Mouse (Mus musculus) urinary bladder, postnatal 25 days (tissue): ENCODE results near the gene 4933434E20Rik.

Experiments
- DNase-seq: peaks from one replicate; pipeline ENCODE4 v3.0.0; 2022; ENCODE audit warnings: low spot score

Gene 4933434E20Rik

DNA sequence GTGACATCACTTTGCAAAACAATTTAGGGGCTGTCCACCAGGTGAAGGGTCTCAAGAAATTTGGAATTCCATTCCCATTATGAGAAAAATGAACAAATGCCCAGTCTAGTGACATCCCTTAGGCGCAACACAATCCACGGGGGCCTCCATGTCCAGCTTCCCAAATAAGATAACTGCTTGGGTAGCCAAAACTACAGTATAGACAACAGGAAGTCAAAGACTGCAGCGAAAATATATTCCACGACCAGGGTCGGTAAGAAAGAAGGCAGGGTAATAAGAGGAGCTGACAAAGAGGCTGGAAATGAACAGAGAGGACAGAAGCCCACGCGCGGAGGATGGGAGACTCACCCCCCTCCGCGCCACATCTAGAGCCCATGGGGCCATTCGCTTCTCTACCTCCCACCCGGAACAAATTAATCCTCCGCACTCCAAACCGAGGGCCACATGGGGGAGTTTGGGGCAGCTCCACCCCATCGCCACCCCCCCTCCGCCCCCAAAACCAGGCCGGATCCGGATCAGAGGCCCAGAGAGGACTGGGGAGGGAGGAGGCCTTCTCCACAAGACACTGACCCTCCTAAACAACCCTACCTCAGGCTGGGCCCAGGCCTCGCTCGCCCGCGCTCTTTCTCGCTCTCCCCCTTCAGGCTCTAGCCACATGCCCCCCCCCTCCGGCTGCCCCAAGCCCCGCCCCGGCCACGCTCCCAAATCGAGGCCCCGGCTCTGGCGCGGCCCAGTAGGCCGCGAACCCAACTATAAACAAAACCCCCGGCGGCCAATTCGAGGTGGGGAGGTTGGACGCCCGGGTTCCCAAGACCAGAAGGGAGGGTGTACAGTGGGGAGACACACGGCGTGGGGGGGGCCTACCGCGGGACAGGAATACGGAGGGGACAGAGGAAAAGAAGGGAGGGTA, at the start of gene 4933434E20Rik:
Gene 4933434E20Rik, plus strand, starts transcription at position 196 of the 910 bp plus-strand sequence.
- DNase-seq, result peak; percentile 55

DNA sequence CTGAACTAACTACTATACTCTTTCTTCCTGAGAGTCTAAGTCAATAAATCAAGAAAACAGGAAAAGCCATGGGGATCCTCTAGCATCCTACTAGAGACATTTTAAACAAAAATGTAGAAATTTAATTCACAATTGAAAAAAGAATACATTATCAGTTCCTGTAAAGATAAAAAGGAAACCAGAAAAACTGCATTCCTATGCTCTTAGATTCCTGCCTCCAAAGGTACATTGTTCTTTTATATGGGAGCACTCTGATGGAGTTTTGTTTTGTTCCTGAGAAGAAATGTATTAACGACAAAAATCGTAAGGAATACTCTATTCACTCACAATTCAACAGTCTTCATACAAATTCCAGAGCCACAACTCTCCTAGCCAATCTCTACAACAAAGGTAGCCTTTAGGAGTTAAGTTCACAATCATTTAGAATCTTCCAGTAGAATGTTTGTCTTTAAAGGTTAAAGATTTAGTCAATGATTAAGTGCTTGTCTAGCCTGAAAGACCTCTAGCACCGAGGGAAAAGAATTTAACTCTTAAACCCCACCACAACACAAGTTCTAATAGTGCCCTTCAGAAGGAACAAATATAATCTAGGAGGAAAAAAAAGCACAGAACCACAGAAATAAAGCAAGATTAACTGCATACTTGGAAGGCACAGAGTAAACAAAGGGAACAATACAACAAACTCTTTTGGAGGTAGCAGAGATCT, 47.2 kb upstream of the 4933434E20Rik start:
- no peak for DNase-seq

DNA sequence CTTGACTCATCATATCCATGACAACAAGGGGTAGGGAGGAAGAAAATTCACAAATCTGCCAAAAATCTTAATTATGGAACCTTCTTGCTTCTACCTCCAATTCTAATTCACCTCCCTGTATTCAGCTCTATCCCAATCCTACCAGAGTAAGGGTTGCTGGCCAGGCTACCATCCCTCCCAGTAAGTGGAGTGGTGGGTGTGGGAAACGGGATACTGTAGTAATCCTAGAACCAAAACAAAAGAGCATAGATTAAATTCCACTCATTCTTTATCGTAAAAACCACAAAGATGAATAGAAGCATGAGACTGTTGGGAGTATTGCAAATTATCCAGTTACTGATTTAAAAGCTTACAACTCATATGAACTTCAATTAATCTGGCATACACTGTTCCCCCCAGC, 41.1 kb upstream of the 4933434E20Rik start:
- no peak for DNase-seq

DNA sequence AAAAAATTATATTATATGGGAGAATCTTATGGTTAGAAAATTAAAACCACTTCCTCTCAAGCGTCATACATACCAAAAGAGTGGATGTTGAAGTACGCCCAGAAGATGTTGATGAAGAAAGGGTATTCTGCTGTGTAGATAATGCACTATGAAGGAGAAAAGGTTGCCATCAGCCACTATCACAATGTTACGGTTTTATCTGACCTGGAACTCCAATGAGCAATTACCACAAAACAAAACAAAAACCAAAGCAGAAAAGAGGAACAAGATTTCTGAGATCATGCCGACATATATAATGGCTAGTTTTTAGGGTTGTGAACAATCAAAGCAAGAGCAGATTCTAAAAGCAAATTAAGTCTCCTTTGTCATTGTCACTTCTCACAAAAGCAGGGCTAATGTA, 34.8 kb upstream of the 4933434E20Rik start:
- DNase-seq, result no peak

DNA sequence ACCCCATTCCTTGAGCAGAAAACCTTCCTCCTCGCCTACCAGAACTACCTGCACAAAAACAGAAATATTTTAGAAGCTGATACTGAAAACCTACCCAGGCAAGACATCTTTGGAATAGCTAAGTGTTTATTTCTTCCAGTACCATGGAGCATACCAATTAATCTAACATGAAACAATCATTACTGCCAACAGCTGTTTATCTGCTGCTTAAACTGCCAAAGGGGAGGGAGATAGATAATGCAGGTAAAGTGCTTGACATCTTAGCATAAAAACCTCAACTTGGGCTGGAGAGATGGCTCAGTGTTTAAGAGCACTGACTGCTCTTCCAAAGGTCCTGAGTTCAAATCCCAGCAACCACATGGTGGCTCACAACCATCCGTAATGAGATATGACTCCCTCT, 16.8 kb upstream of the 4933434E20Rik start:
- DNase-seq, result no peak

DNA sequence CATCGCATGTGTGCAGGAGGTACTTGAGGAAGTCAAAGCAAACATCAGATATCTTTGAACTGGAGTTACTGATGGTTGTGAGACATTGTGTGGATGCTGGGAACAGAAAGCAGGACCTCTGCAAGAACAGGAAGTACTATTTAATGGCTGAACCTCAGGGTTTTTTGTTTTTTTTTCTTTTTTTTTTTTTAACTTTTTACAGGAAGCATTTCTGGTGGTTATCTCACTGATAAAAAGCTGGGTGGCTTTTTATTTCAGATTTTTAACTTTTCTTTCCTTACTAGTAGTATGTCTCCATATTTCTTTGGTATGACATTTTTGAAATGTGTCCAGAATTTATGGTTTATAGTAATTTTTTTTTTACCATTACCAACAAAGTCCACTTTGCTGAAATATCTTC, 15.2 kb upstream of the 4933434E20Rik start:
- DNase-seq, result no peak

DNA sequence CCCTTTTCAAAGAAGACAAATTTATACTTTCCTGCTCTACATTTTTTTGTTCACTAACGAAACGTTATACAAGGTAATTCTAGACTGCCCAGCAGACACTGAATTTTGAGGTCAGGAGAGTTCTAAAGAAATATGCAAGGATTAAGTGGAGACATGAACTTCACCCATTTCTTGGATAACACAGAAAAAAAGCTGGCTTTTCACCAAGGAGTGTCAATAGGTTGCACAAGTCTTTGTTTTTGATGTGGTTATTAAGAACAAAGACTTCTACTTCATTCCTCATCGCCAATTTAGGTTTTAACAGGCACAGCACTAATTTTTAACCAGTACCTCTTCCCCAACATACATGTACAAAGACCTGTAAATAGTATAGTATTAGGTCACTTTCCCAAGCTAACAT, 1.7 kb upstream of the 4933434E20Rik start:
- DNase-seq, result no peak

DNA sequence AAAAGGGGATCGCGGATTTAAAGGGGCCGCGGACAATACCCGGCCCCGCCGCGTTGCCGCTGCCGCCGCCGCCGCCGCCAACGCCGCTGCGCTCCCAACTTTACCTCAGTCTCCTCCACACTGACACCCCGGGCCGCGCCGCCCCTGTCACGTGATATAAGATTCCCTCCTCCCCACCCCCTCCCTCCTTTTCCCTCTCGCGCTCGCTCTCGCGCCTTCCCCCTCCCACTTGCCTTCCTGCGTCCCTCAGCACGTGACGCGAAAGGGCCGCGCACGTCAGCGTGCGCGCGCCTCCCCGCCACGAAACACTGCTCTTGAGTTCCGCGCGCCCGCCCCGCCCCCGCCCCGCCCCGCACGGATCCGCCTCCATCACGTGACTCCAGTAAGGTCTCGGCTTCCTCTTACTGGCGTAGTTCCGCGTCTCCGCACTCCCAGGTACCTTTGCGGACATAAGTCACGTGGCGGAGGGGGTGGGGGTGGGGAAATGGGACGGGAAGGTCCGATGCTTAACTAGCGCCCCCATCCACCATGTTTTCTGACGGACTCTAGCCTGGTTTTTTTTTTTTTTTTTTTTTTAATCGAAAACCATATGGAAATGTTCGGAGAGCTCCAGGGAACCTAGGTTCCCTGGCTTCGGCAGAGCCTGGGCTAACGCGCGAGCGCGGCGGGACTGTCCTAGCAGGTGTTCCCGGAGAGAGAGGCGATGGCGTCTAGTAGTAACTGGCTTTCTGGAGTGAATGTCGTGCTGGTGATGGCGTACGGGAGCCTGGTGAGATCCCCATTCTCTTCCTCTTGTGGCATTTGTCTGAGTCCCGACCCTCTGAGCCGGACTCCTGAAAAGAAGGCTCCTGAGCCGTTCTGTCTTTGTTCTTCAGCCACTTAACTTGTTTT, 1.2 kb downstream of the 4933434E20Rik start, which contains the start of gene Ubap2l:
Gene Ubap2l, minus strand, starts transcription at position 278 of the 891 bp plus-strand sequence.
- peak; percentile 83 for DNase-seq

DNA sequence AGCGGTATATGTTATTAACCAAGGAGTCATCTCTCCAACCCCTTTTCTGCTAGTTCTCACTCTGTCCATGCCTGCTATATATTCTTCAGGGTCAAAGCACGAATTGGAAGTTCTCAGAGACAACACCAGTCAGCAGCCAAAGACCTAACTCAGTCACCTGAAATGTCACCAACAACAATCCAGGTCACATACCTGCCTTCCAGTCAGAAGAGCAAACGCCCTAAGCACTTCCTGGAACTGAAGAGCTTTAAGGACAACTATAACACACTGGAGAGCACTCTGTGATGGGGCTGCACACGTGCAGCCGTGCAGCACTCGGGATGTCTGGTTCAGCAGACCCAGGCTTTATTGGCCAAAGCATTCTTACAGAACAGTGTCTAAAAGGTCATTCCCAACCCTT, 10.1 kb downstream of the 4933434E20Rik start:
- DNase-seq, result no peak

DNA sequence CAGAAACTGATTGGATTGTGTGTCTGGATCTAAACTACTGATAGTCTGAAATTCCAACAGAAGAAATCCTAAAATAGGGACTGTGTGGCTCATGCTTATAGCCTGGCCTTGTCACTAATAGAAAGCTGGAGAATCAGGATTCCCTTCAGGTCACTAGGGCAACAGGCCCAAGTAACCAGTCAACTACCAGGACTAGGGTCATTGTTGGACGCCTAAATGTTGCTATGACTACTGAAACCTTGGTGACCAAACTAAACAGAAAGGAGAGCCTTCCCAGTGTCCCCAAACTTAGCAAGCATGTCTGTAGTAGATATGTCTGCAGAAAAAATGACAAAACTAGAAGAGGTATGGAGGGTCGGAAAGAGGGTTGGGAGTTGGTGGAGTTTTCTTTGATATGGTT, 11.1 kb downstream of the 4933434E20Rik start:
- no peak for DNase-seq

DNA sequence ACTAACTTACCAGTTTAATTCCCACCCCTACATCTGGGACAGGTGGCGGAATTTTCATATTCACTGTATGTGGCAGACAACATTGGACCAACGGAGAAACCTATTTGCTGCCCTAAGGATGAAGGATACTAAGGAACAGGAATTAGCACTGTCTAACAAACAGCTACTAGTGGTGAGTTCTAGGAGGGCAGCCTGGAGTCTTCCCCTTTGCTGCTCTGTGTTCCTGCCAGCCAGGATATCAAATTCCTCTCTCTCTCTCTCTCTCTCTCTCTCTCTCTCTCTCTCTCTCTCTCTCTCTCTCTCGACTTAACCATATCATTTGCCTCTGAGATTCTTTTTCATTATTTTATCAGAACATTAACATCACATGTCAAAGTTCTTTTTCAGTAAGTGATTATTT, 12.9 kb downstream of the 4933434E20Rik start:
- DNase-seq, result no peak

DNA sequence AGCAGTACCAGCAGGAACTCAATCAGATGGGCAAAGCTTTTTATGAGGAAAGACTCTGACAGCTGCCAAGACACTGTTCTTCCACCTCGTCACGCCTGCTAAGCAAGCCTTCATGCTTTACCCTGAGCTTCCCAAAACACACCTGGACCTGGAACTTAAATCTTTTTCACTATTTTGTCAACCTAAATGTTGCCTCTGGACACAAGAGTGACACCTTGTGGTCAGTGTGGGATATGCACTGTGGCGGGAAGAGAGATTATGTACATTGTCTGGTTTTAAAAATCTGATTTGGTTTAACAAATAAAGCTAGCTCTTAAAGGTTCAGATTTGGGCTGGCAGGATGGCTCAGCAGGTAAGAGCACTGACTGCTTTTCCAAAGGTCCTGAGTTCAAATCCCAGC, 14.1 kb downstream of the 4933434E20Rik start:
- DNase-seq, result peak; percentile 48

DNA sequence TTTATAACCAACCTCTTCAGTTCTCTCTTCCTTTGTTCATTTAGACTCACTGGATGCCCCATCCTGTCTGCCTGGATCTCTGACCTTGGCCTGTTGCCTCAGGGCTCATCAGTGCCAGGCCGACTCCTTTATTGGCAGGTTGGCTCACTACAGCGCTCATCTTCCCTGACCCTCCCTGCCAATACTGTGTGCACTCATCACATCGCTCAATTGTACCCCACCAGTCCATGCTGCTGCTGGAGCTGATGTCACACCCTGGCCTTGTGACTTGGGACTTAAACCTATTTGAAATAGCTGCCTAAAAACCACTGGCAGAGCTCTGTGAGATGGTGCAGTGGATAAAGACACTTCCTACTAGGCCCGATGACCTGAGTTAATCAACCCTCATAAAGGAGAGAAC, 16.4 kb downstream of the 4933434E20Rik start:
- DNase-seq, result no peak

DNA sequence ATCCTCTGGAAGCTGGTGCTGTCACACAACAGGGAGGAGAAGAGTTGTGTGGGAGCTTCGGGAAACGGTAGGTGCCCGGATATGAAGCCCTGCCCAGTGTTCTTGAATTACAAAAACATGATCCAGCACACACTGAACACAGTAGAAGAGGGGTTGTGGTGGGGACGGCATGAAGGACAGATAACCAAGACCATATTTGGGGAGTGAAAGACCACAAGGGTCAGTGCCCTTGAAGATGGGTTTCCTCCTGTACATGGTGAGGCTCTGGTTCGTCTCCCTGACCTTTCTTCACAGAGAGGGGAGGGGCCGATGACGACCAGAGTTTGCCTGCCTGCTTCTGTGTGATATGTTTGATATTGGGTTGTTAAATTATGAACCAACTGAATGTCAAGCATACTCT, 18.3 kb downstream of the 4933434E20Rik start:
- no peak for DNase-seq

DNA sequence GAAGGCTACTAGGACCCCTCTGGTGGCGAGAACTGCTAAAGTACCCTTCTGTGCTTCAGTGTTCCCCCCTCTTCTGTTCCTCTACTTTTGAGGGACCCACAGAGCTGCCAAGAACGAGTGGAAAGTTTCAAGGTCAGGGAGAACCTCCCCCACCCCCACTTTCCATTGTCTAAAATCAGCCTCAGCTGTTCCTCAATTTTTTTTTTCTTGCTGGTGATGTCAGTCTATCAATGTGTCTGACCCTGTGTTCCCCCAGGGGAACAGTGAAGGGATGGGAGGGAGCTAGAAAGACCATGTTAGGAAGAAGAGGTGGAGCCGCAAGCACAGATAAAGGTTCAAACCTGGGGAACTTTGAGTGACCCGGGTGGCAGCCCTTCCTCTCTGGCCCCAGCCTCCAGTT, 20.9 kb downstream of the 4933434E20Rik start, which contains the start of gene Tpm3:
Gene Tpm3, plus strand, starts transcription at position 356 of the 400 bp plus-strand sequence.
- DNase-seq, result no peak

DNA sequence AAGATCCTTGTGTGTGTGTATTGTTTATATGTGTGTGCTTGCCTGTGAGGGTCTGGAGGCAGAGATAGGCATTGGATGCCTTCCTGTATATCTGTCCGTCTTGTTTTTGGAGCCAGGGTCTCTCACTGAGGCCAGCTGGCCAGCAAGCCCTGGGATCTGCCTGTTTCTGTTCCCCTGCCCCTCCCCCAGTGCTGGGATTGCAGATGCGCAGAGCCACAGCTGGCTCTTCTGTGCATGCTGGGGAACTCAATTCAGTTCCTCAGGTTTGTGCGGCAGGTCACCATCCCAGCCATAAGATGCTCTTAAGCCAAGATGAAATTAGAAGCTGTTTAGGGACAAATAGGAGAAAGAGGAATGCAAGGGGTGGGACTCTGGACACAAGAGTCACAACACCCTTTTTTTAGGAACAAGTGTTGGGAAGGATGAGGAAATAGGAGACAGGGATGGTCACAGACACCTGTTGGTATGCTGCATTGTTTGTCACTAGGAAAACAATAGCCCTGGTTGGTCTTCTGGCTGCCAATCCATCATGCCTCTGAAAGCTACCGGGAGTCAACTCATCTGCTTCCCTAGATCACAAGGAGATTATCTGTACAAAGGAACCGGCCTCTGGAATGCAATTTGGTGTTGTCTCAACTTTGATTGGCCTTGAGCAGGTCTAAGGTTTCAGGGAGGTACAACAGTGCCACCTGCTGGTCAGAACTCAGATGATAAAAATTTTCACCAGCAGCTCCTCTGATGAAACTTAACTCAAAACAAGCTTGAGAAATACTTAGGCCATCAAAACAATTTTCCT, 25.7 kb downstream of the 4933434E20Rik start:
- DNase-seq, result peak; percentile 81

DNA sequence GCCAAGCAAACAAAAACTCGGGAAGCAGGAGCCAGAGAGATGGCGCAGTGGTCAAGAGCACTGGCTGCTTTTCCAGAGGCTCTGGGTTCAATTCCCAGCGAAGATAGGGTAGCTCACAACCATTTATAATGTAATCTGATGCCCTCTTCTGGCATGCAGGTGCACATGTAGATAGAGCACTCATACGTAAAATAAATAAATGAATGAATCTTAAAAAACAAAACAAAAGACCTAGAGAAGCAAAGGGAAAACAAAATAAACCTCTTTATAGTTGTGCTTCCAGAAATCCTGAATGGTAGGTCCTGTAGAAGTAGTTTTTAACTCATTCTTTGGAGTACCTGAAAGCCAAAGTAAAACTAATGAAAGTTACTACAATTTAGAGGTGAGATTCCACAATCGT, 26.8 kb downstream of the 4933434E20Rik start:
- no peak for DNase-seq

DNA sequence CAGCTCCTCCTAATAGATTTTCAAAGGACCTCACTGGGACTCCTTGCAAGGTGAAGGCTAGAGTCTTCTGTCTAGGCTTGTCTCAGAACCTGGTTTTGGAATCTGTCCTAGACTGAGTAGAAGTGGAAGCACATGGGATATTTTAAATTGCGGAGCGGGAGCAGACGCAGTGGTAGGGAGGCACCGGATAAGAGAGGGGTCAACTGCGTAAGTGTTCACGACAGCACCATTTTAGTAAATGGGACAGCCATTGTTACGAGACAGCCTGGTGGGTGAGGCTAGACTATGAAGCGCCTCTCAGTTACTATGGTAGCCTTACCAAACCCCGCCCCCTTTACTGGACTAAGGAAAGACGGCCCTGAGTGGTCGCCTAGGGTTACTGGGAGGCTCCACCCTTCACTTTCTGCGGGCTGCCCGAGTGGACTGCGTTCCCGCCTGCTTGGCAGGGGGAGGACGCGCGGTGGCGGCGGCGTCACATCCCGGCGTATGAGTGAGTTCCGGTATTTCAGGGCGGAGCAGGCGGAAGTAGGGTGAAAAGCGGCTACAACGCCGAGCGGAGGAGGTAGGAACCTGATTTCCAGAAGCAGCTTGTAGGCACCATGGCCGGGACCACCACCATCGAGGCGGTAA, 27.8 kb downstream of the 4933434E20Rik start:
- peak; percentile 84 for DNase-seq

DNA sequence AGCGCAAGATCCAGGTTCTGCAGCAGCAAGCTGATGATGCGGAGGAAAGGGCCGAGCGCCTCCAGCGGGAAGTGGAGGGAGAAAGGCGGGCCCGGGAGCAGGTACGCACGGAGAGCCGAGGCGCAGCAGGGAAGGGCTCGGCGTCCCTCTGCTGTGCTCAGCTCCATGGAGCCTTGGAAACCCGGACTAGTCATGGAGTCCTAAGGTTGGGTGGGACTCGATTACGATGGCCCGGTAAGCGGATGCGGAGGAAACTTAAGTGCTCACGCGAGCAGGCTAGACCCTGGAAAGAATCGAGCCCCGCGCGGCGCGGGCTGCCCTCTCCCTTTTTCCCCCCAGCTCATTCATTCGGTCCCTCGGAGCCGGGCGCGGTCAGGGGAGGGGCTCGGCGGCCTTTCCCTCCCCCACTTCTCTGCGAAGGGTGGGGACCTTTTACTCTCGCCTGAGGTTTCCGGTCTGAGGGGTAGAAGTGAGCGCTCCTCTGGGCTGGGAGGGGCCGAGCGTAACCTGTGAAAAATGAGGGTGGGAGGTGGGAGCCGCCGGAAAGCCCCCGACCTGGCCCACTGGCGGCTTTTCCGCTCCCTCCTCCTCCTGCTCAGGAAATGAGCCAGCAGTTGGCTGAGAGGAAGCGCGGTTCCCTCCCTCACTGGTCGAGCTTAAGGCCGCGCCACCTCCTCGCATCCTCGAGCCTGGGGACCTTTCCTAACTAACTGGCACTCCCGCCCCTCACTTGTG, 28.5 kb downstream of the 4933434E20Rik start:
- peak; percentile 69 for DNase-seq

DNA sequence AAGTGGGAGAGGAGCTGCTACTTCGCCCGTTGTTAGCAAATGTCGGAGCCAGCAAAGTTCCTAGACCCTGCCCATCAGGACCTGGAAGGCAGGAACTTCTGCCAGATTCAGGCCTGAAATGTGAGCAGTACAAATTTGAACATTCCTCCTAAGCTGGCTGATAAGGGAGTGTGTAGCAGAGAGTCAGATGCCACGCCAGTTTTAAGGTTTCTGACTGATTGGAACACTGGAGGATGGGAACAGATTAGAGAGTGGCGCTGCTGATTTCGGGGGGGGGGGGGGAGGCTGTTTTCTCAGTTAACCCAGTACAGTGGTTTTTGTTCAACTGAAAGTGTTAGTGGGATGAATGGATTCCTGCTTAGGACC, 29.0 kb downstream of the 4933434E20Rik start:
- no peak for DNase-seq
